Mouse (Mus musculus) midbrain, embryonic 14.5 days (tissue): ENCODE results near the gene Kcnk12. TPM values are rescaled to one million over a fixed set of nuclear protein-coding genes. Genes with fewer than 3 reads are reported as not detected.
A peak's percentile ranks its signal among the peaks of the same experiment; 100 is the strongest.

Experiments
- ATAC-seq: fragments of 200-750 bp; cut with Nextera tagmentation; 2 replicates; pipeline ENCODE4 v1.8.0; 2017; ENCODE audit warnings: moderate number of reproducible peaks, moderate library complexity; ENCODE audit not compliant: low FRiP score, low TSS enrichment
- DNase-seq: peaks from one replicate; pipeline ENCODE4 v3.0.0-alpha.2; 2015
- H3K27ac ChIP-seq: fragments of 300-500 bp; sonication (generic); replicated peaks from 2 replicates; pipeline ENCODE4 v1.5.1; 2014; ENCODE audit warnings: mild to moderate bottlenecking, low read depth, low read length, moderate library complexity
- H3K27me3 ChIP-seq: fragments of 300-500 bp; sonication (generic); 2 replicates; pipeline ENCODE4 v1.6.1; 2014; ENCODE audit warnings: low read length, control low read depth, mixed read lengths; ENCODE audit not compliant: control insufficient read depth, insufficient read depth
- H3K36me3 ChIP-seq: fragments of 300-500 bp; sonication (generic); 2 replicates; pipeline ENCODE4 v1.6.1; 2014; ENCODE audit warnings: low read length, control low read depth; ENCODE audit not compliant: control insufficient read depth, insufficient read depth
- H3K4me1 ChIP-seq: fragments of 300-500 bp; sonication (generic); 2 replicates; pipeline ENCODE4 v1.6.1; 2014; ENCODE audit warnings: mild to moderate bottlenecking, antibody characterized with exemption, low read length, control low read depth; ENCODE audit not compliant: control insufficient read depth, insufficient read depth
- H3K4me2 ChIP-seq: fragments of 300-500 bp; sonication (generic); 2 replicates; pipeline ENCODE4 v1.6.1; 2014; ENCODE audit warnings: mild to moderate bottlenecking, low read length, moderate library complexity
- H3K4me3 ChIP-seq: fragments of 300-500 bp; sonication (generic); replicated peaks from 2 replicates; pipeline ENCODE4 v1.5.1; 2014; ENCODE audit warnings: low read depth, low read length
- H3K9ac ChIP-seq: fragments of 300-500 bp; sonication (generic); replicated peaks from 2 replicates; pipeline ENCODE4 v1.6.1; 2014; ENCODE audit warnings: mild to moderate bottlenecking, low read length, moderate library complexity
- H3K9me3 ChIP-seq: fragments of 300-500 bp; sonication (generic); 2 replicates; pipeline ENCODE4 v1.6.1; 2016; ENCODE audit warnings: low read length, control low read depth, mixed read lengths; ENCODE audit not compliant: control insufficient read depth
- WGBS: fragments of 180-500 bp; shearing (Covaris S2); extraction: QIAGEN DNeasy Blood & Tissue Kit; methylation state at CpG from one replicate; pipeline ENCODE4 v1.1.7; 2014; 5-methylcytosine and 5-hydroxymethylcytosine counted together
- polyA plus RNA-seq: library from polyadenylated mRNA; unstranded; fragments of >200 nt; fragmentation: Nextera tagmentation; extraction: Ambion mirVana; gene quantifications from 2 replicates; pipeline ENCODE4 v1.2.1, GENCODE M21; 2014

Gene Kcnk12
- polyA plus RNA-seq, 1 experiment from 2014 or later, result 0.70 TPM

DNA sequence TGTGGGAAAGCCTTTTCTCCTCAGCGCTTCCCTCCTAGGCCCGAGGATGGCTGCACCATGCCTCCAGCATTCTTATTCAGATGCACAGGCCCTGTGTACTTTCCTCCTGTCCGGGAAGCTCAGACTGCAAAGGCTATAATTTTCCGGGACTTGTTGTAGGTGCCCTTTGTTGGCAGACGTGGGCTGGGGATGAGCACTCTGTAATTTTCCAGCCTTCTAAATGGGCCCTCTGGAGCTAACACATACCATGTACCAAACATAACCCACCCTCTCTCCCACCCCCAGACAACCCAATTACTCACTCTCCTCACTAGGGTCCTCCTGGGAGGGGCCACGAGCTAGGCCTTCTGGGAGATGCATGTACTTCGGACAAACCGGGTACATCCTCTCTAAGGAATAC lies 22.8 kb downstream of the Kcnk12 start:
- H3K4me3 ChIP-seq, result no peak overlapping the region
- H3K4me1 ChIP-seq, result no peaks in the 10 kb centered on the region
- no peaks in the 10 kb centered on the region for H3K36me3 ChIP-seq
- no peaks in the 10 kb centered on the region for H3K9me3 ChIP-seq
- no peak overlapping the region for H3K9ac ChIP-seq
- no peak overlapping the region for H3K27ac ChIP-seq
- H3K27me3 ChIP-seq, result no peaks in the 10 kb centered on the region
- WGBS, result 91% methylated on average over 8 of the region's 8 CpGs
- DNase-seq (no peak), ATAC-seq (no peak)
- no peak overlapping the region for H3K4me2 ChIP-seq

DNA sequence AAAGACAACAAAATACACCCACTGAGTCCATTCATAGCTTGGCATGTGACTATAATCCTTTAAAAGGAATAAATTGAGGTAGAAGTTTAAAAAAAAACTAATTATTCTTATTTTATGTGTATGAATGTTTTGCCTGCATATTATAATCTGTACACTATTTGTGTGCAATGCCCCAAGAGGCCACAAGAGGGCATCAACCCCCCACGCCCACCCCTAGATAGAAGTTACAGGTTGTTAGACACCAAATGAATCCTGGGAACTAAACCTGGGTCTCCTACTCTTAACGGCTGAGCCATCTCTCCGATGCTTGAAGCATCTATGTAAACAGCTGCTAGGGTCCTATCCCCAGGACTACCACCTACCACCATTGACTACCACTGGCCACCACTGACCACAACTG lies 24.6 kb downstream of the Kcnk12 start:
- Histone ChIP-seq H3K36me3 (no peaks in the 10 kb centered on the region), H3K4me3 (no peak overlapping the region), H3K4me1 (no peaks in the 10 kb centered on the region), H3K4me2 (no peak overlapping the region), H3K27me3 (no peaks in the 10 kb centered on the region), H3K9ac (no peak overlapping the region), H3K9me3 (no peaks in the 10 kb centered on the region), H3K27ac (no peak overlapping the region)
- ATAC-seq (no peak), DNase-seq (peak; percentile 17)
- WGBS, result 82% methylated on average over 3 of the region's 3 CpGs

DNA sequence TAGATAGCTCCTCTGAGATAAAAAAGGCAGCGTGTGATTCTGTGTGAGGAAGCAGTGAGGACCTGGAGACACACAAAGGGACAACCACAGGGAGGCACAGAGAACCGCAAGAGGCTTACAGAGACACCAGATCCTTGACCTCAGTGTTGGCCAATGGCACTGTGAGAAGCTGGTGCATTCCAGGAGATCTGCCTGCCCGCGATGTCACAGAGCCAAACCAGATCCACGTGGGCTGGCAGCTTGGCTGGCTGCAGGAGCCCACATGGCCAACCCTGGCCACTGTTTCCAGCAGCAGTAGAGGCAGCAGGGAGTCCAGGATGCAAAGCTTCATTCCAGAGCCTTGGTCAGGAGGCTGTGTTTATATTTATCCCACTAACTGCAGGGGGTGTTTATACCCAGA lies 27.0 kb downstream of the Kcnk12 start:
- no peak for ATAC-seq

DNA sequence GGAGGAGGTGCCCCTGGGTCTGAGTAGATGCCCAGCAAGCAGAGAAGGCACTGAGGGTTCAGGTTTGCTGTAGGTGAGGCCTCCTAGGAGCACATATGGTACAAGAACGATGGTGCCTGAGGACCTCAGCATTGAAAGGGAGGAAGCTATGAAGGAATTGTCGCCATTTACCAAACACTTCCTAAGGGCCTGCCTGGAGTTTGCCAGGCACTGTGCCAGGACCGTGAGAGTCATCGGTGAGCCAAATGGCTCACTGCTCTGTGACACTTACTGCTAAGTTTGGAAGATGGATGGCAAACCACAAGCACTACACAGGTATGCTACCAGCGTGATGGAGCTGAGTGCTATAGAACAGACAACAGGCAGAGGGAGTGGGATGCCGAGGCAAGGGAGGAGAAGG lies 30.9 kb downstream of the Kcnk12 start:
- no peak overlapping the region for H3K9ac ChIP-seq
- no peak overlapping the region for H3K4me3 ChIP-seq
- no peak for ATAC-seq
- no peaks in the 10 kb centered on the region for H3K4me1 ChIP-seq
- no peak overlapping the region for H3K4me2 ChIP-seq
- DNase-seq, result no peak
- no peak overlapping the region for H3K27ac ChIP-seq
- 87% methylated on average over 6 of the region's 6 CpGs for WGBS
- no peaks in the 10 kb centered on the region for H3K36me3 ChIP-seq
- no peaks in the 10 kb centered on the region for H3K27me3 ChIP-seq
- H3K9me3 ChIP-seq, result no peaks in the 10 kb centered on the region

More for the DNA sequence above, 27.0 kb downstream of the Kcnk12 start:
- no peak for DNase-seq
- no peaks in the 10 kb centered on the region for H3K27me3 ChIP-seq
- H3K4me1 ChIP-seq, result no peaks in the 10 kb centered on the region
- H3K36me3 ChIP-seq, result no peaks in the 10 kb centered on the region
- H3K9me3 ChIP-seq, result no peaks in the 10 kb centered on the region
- H3K27ac ChIP-seq, result no peak overlapping the region
- H3K4me2 ChIP-seq, result no peak overlapping the region
- no peak overlapping the region for H3K4me3 ChIP-seq
- WGBS, result 46% methylated on average over 5 of the region's 5 CpGs
- H3K9ac ChIP-seq, result no peak overlapping the region

DNA sequence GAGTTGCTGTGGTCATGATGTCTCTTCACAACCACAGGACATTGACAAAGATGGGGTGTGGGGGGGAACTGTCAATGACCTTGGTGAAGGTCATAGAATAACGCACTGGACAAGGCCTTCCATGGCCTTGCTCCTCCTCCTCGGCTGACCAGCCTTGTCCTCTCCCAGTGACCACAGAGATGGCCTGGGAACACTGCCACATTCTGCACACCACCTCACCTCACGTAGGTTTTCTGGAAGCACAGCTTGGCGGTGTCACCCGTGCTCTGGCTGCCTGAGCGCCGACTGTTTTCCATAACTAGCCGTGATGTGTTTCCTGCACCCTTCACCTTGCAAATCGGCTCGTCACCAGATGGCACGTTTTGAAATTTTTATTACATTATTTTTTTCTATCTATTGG lies 32.8 kb downstream of the Kcnk12 start:
- Histone ChIP-seq H3K4me3 (no peak overlapping the region), H3K9ac (no peak overlapping the region), H3K36me3 (no peaks in the 10 kb centered on the region), H3K4me2 (no peak overlapping the region), H3K9me3 (no peaks in the 10 kb centered on the region), H3K4me1 (no peaks in the 10 kb centered on the region), H3K27ac (no peak overlapping the region), H3K27me3 (no peaks in the 10 kb centered on the region)
- ATAC-seq (no peak), DNase-seq (no peak)
- 95% methylated on average over 11 of the region's 11 CpGs for WGBS

DNA sequence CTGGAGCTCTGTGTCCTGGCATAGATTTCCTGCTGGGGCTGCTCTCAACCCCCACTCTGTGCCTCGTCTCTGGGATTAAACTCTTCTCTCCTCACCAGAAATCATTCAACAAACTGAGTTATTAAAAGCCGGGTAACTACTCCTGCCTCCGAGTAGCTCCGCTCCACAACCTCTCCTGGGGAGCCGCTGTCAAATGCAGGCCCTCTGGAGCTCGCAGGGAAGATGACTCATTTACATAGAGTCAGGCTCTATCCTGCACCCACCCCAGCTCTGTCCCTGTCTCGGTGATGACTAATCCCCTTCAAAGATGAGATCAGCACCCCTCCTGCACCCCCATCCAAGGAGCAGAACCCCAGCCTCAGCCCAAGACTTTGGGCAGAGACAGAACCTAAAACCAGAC lies 34.6 kb downstream of the Kcnk12 start:
- Histone ChIP-seq H3K36me3 (no peaks in the 10 kb centered on the region), H3K4me3 (no peak overlapping the region), H3K4me2 (no peak overlapping the region), H3K4me1 (no peaks in the 10 kb centered on the region), H3K27ac (no peak overlapping the region), H3K9me3 (no peaks in the 10 kb centered on the region), H3K27me3 (no peaks in the 10 kb centered on the region), H3K9ac (no peak overlapping the region)
- no peak for ATAC-seq
- 23% methylated on average over 7 of the region's 7 CpGs for WGBS
- DNase-seq, result no peak

DNA sequence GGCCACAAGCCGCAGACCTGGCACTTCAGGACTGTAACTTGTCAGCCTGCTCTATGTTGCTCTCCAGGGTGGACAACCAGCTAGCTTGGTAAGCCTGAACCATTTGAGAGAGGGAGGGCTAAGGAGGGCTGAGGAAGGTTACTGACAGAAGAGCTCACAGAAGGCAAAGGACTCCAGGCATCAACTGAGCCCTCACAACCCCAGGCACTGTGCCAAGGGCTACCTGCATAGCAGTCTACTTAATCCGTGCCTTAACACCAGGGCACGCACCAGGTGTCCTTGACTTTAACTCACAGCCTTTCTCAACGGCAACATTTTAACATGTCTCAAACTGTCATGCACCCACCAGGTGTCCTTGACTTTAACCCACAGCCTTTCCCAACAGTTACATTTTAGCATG lies 37.5 kb downstream of the Kcnk12 start:
- H3K36me3 ChIP-seq, result no peaks in the 10 kb centered on the region
- no peaks in the 10 kb centered on the region for H3K27me3 ChIP-seq
- no peak overlapping the region for H3K27ac ChIP-seq
- ATAC-seq, result no peak
- WGBS, result 90% methylated on average over 4 of the region's 4 CpGs
- no peaks in the 10 kb centered on the region for H3K4me1 ChIP-seq
- H3K9me3 ChIP-seq, result no peaks in the 10 kb centered on the region
- H3K4me3 ChIP-seq, result no peak overlapping the region
- no peak overlapping the region for H3K4me2 ChIP-seq
- H3K9ac ChIP-seq, result no peak overlapping the region
- no peak for DNase-seq

DNA sequence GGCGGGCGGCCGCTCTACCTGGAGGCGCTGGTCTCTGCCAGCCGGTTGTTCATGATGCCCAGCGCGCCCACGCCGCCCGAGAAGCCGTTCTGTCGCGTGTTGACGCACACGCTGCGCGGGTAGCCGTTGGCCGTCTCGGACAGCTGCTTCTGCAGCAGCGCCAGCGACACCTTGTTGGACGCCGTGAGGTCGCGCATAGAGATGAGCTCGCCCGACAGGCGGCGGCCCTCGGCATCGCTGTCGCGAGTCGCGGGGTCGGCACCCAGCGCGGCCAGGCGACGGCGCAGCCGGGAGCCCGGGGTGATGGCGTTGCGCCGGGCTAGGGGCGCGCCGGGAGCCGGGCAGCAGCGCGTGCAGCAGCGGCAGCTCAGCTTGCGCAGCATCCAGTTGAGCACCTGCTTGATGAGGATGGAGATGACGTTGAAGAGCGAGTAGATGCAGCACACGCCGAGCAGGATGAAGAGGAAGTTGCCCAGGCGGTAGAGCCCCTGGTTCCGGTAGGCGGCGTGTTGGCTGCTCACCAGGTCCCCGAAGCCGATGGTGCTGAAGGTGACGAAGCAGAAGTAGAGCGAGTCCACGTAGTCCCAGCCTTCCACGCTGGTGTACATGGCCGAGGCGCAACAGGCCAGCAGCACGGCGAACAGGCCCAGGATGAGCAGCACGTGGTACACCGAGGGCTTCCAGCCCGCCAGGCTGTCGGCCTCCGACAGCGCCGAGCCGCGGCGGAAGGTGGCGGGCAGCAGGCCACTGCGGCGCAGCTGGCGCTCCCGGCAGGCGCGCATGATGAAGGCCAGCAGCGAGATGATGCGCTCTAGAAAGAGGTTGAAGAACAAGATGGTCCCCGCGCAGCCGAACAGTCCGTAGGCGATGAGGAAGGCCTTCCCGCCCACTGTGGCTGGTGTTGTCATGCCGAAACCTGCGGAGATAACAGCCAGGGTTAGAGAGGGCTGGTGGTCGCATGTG lies 51.6 kb downstream of the Kcnk12 start:
- Histone ChIP-seq H3K9ac (peak overlapping the region; percentile 58), H3K36me3 (no peaks in the 10 kb centered on the region), H3K4me2 (peak overlapping the region; percentile 87), H3K27me3 (peaks cover 16% of the 10 kb centered on the region), H3K4me3 (peak overlapping the region; percentile 53), H3K4me1 (peaks cover 11% of the 10 kb centered on the region), H3K27ac (peak overlapping the region; percentile 74), H3K9me3 (no peaks in the 10 kb centered on the region)
- peak; percentile 81 for ATAC-seq
- peak; percentile 79 for DNase-seq
- 3% methylated on average over 101 of the region's 101 CpGs for WGBS
